Mouse (Mus musculus) retina, postnatal 7 days (tissue): Measurements from ENCODE around the gene Rdx.
A peak's percentile ranks its signal among the peaks of the same experiment; 100 is the strongest.
"Not testable (repeated sequence)": the region's sequence is repeated elsewhere in the genome, so short reads cannot be mapped to it uniquely, and the experiment has no call there.

Experiments
- DNase-seq: peaks from one replicate; pipeline ENCODE4 v3.0.0-alpha.2; 2012; ENCODE audit warnings: low read depth, low spot score

Rdx gene

GRCm38 (mm10) chr9:52055313-52055712, 8.3 kb downstream of the Rdx start:
- no peak for DNase-seq

- no peak for DNase-seq
Measured at GRCm38 (mm10) chr9:52059788-52060187, 12.8 kb downstream of the Rdx start.

- no peak for DNase-seq
Measured at GRCm38 (mm10) chr9:52070052-52070451, 23.1 kb downstream of the Rdx start.

GRCm38 (mm10) chr9:52071352-52071751, 24.4 kb downstream of the Rdx start:
- DNase-seq: not testable (repeated sequence)

- no peak for DNase-seq
Measured at GRCm38 (mm10) chr9:52072202-52072601, 25.2 kb downstream of the Rdx start.

- no peak for DNase-seq
Measured at GRCm38 (mm10) chr9:52076089-52076488, 29.1 kb downstream of the Rdx start.

GRCm38 (mm10) chr9:52077692-52078091, 30.7 kb downstream of the Rdx start:
- no peak for DNase-seq

GRCm38 (mm10) chr9:52081979-52082378, 35.0 kb downstream of the Rdx start:
- no peak for DNase-seq

GRCm38 (mm10) chr9:52082414-52082813, 35.4 kb downstream of the Rdx start:
- no peak for DNase-seq

- DNase-seq: no peak
Measured at GRCm38 (mm10) chr9:52091752-52092151, 44.8 kb downstream of the Rdx start.

- no peak for DNase-seq
Measured at GRCm38 (mm10) chr9:52092311-52092710, 45.3 kb downstream of the Rdx start.

GRCm38 (mm10) chr9:52093108-52093507, 46.1 kb downstream of the Rdx start:
- DNase-seq: no peak

- DNase-seq: no peak
Measured at GRCm38 (mm10) chr9:52094016-52094415, 47.0 kb downstream of the Rdx start.

- no peak for DNase-seq
Measured at GRCm38 (mm10) chr9:52094471-52094980, 47.6 kb downstream of the Rdx start.

GRCm38 (mm10) chr9:52095666-52096065, 48.7 kb downstream of the Rdx start:
- no peak for DNase-seq

GRCm38 (mm10) chr9:52097386-52097785, 50.4 kb downstream of the Rdx start:
- DNase-seq: no peak

- peak; percentile 81 for DNase-seq
Measured at GRCm38 (mm10) chr9:52098600-52098999, 51.6 kb downstream of the Rdx start.

- DNase-seq: no peak
Measured at GRCm38 (mm10) chr9:52100426-52100825, 53.5 kb downstream of the Rdx start.

- DNase-seq: no peak
Measured at GRCm38 (mm10) chr9:52102060-52102844, 55.3 kb downstream of the Rdx start.

- DNase-seq: no peak
Measured at GRCm38 (mm10) chr9:52103448-52104224, 56.7 kb downstream of the Rdx start.

GRCm38 (mm10) chr9:52104225-52104615, 57.2 kb downstream of the Rdx start:
- no peak for DNase-seq

GRCm38 (mm10) chr9:52105423-52105822, 58.5 kb downstream of the Rdx start:
- no peak for DNase-seq

- DNase-seq: no peak
Measured at GRCm38 (mm10) chr9:52107161-52107560, 60.2 kb downstream of the Rdx start.
